Mouse (Mus musculus) ES-E14 (cell line): ENCODE results near the gene Tmem88b. TPM values are rescaled to one million over a fixed set of nuclear protein-coding genes. Genes with fewer than 3 reads are reported as not detected.
"Not testable (repeated sequence)": the region's sequence is repeated elsewhere in the genome, so short reads cannot be mapped to it uniquely, and the experiment has no call there.

Experiments used
- DNase-seq: peaks from one replicate; pipeline ENCODE4 v3.0.0-alpha.2; 2013; ENCODE audit warnings: low read depth, low spot score
- H3K27ac ChIP-seq: 2 replicates; pipeline ENCODE4 v1.5.1; 2012; ENCODE audit warnings: low read depth, mild to moderate bottlenecking, low read length, moderate library complexity, mixed read lengths; ENCODE audit not compliant: poor library complexity, insufficient read depth, severe bottlenecking
- H3K36me3 ChIP-seq: 2 replicates; pipeline ENCODE4 v1.6.1; 2012; ENCODE audit warnings: mild to moderate bottlenecking, low read length, moderate library complexity, mixed read lengths; ENCODE audit not compliant: control insufficient read depth, poor library complexity, insufficient read depth, severe bottlenecking
- H3K4me1 ChIP-seq, 2 experiments: fragments of 150-350 bp in 1 of 2; sonication (generic) in 1 of 2; 2 replicates each; pipeline ENCODE4 v1.6.1; 2012; ENCODE audit warnings: low read length in 2 of 2, mild to moderate bottlenecking in 1 of 2, mixed read lengths in 1 of 2; ENCODE audit not compliant: control insufficient read depth in 2 of 2, insufficient read depth in 2 of 2, poor library complexity in 1 of 2
- H3K4me3 ChIP-seq, 2 experiments: fragments of 150-350 bp in 1 of 2; sonication (generic) in 1 of 2; 2 replicates each; pipeline ENCODE4 v1.5.1; 2012; ENCODE audit warnings: low read length in 2 of 2, low read depth in 1 of 2, mild to moderate bottlenecking in 1 of 2, mixed read lengths in 1 of 2; ENCODE audit not compliant: insufficient read depth in 1 of 2, poor library complexity in 1 of 2, severe bottlenecking in 1 of 2
- H3K9ac ChIP-seq: 2 replicates; pipeline ENCODE4 v1.6.1; 2012; ENCODE audit warnings: low read depth, mild to moderate bottlenecking, low read length, mixed read lengths; ENCODE audit not compliant: poor library complexity, insufficient read depth, severe bottlenecking
- H3K9me3 ChIP-seq: fragments of 150-350 bp; sonication (generic); 2 replicates; pipeline ENCODE4 v1.6.1; 2012; ENCODE audit warnings: low read depth, mild to moderate bottlenecking, low read length; ENCODE audit not compliant: control insufficient read depth, insufficient read depth
- CHD2 ChIP-seq: IDR thresholded peaks from 2 replicates; pipeline ENCODE4 v1.6.1; 2014; ENCODE audit warnings: mild to moderate bottlenecking, low read depth, low read length, inconsistent platforms
- HCFC1 ChIP-seq: IDR thresholded peaks from 2 replicates; pipeline ENCODE4 v1.6.1; 2012; ENCODE audit warnings: low read length, inconsistent platforms, borderline replicate concordance; ENCODE audit not compliant: insufficient read depth
- MAFK ChIP-seq: IDR thresholded peaks from 2 replicates; pipeline ENCODE4 v1.6.1; 2014; ENCODE audit warnings: mild to moderate bottlenecking, low read depth, low read length, inconsistent platforms; ENCODE audit not compliant: insufficient read depth
- ZC3H11A ChIP-seq: IDR thresholded peaks from 2 replicates; pipeline ENCODE4 v1.6.1; 2012; ENCODE audit warnings: low read depth, mild to moderate bottlenecking, inconsistent platforms, low read length, borderline replicate concordance
- ZNF384 ChIP-seq: IDR thresholded peaks from 2 replicates; pipeline ENCODE4 v1.6.1; 2012; ENCODE audit warnings: low read depth, low read length, inconsistent platforms
- in situ Hi-C, 2 experiments: fragments of 600-800 bp; cut with MboI; formaldehyde crosslinking; loops; one replicate each; pipeline ENCODE4 v1.15.1; 2025; ENCODE audit warnings: low sequenced_read_pairs in 2 of 2, inconsistent platforms in 1 of 2; ENCODE audit not compliant: unreplicated experiment in 2 of 2
- total RNA-seq: library from RNA; depleted of rRNA; stranded (reverse); fragments of 300-350 nt; gene quantifications from 2 replicates; pipeline ENCODE4 v1.2.3, GENCODE M21; 2012

Tmem88b gene
- total RNA-seq, 1 experiment = 0.09 TPM

GRCm38 (mm10) chr4:155742684-155743083 lies 43.0 kb downstream of the Tmem88b start:
- no peak for TF ChIP-seq ZNF384
- no peak for TF ChIP-seq ZC3H11A
- TF ChIP-seq CHD2 = no peak
- no peak for TF ChIP-seq MAFK
- TF ChIP-seq HCFC1 = no peak
- no peak overlapping the region for H3K4me3 ChIP-seq
- peaks cover 0 to 10% of the 10 kb centered on the region in 2 experiments; a peak in 2 of 4 replicates for H3K4me1 ChIP-seq
- H3K36me3 ChIP-seq = peaks cover 49% of the 10 kb centered on the region
- no peak overlapping the region for H3K9ac ChIP-seq
- no peak overlapping the region for H3K27ac ChIP-seq
- DNase-seq = no peak
- H3K9me3 ChIP-seq = no peaks in the 10 kb centered on the region
- in situ Hi-C loops = no loop called here

- Histone ChIP-seq H3K4me1 (peaks cover 0 to 13% of the 10 kb centered on the region in 2 experiments; a peak in 2 of 4 replicates), H3K36me3 (peaks cover 33% of the 10 kb centered on the region)
- H3K9me3 ChIP-seq, H3K27ac ChIP-seq, in situ Hi-C loops, H3K9ac ChIP-seq, DNase-seq, H3K4me3 ChIP-seq: not testable (repeated sequence)
Observed at GRCm38 (mm10) chr4:155740681-155741080, 45.0 kb downstream of the Tmem88b start.

DNA sequence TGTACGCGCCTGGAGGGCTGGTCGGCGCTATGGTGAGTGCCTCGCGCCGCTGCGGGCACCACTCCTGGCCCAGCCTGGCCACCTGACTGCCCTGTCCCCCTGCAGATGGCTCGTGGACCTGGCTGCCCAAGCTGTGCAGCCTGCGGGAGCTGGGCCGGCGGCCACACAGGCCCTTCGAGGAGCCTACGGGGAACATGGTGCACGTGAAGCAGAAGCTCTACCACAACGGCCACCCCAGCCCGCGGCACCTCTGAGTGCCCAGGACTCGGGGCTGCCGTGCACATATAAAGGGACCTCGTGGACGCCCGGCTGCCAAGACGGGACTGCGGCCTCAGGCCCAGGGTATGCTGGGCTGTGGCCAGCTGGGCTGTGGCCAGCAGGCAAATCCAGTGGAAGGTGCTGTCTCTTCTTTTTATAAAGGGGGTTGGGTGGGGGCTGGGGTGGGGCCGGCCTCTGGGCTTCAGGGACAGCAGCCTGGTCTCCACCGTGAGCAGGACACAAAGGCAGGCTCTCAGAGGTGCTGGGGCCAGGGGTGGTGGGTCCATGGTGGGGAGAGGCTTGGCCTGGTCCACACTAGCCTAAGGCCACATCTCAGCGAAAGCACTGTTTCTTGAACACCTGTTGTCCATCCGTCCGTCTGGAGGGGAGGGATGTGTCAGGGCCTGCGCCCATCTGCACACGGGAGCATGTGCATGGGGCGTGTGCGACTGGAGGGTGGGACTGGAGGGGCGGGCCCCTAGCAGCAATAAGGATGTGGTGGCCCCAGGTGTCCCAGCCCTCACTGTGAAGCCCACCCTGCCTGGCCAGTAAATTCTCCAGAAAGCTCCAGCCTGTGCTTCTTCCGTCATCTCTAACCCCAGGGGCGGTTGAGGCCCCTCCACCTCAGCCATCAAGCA lies 45.7 kb downstream of the Tmem88b start:
- H3K9ac ChIP-seq = no peak overlapping the region
- H3K9me3 ChIP-seq = no peaks in the 10 kb centered on the region
- in situ Hi-C loops = no loop called here
- peaks cover 0 to 17% of the 10 kb centered on the region in 2 experiments; a peak in 2 of 4 replicates for H3K4me1 ChIP-seq
- peaks cover 27% of the 10 kb centered on the region for H3K36me3 ChIP-seq
- TF ChIP-seq MAFK = no peak
- no peak for TF ChIP-seq HCFC1
- TF ChIP-seq ZNF384 = no peak
- H3K4me3 ChIP-seq = peak overlapping the region; percentile 30 to 60; a peak in 3 of 4 replicates
- no peak overlapping the region for H3K27ac ChIP-seq
- no peak for DNase-seq

DNA sequence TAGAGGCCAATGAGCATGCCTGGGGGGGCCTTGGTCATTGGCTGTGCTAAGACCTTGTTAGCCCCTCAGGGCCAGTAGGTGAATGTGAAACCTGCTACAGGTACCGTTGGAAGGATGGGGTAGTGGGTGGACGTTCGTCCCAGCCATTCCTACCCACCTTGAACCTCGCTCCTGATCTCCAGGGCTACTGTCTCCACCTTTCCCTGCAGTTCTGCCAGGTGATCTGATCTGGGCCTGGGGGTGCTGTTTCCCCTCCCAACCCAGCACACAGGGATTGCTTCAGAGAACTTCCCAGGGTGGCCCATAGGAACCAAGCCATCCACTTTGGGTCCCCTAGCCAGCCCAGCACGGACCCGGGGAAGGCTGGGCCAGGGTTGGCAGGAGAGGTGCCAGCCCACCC lies 46.5 kb downstream of the Tmem88b start:
- H3K27ac ChIP-seq = no peak overlapping the region
- no peaks in the 10 kb centered on the region for H3K9me3 ChIP-seq
- H3K4me3 ChIP-seq = no peak overlapping the region; a peak in 1 of 4 replicates
- no peak for DNase-seq
- in situ Hi-C loops = no loop called here
- peaks cover 0 to 18% of the 10 kb centered on the region in 2 experiments; a peak in 2 of 4 replicates for H3K4me1 ChIP-seq
- peaks cover 21% of the 10 kb centered on the region for H3K36me3 ChIP-seq
- TF ChIP-seq ZNF384 (no peak), MAFK (no peak), CHD2 (no peak), ZC3H11A (no peak), HCFC1 (no peak)
- H3K9ac ChIP-seq = no peak overlapping the region

DNA sequence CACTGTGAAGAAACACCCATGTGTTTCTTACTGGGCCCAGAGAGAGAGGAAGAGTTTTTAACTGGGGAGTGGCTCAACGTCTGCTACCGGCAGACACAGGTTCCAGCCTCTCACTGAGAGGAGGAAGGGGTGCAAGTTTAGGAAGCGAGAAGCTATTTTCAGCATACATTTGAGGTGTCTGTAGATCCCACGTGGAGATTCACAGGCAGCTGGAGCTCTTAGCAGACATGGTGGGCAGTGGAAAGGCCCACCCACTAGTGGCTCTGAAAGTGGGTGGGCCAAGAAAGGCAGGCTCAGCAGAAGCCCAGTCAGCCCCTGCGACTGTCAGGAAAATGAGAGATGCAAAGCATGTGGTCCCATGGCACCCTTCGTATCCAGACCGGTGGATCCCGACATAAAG lies 47.4 kb downstream of the Tmem88b start:
- H3K36me3 ChIP-seq = peaks cover 20% of the 10 kb centered on the region
- no peak for DNase-seq
- in situ Hi-C loops = no loop called here
- TF ChIP-seq HCFC1 = no peak
- TF ChIP-seq ZC3H11A = no peak
- TF ChIP-seq CHD2 = no peak
- TF ChIP-seq MAFK = no peak
- TF ChIP-seq ZNF384 = no peak
- H3K4me1 ChIP-seq = peaks cover 0 to 22% of the 10 kb centered on the region in 2 experiments; a peak in 2 of 4 replicates
- no peaks in the 10 kb centered on the region for H3K9me3 ChIP-seq
- H3K9ac ChIP-seq = no peak overlapping the region
- H3K4me3 ChIP-seq = no peak overlapping the region
- no peak overlapping the region for H3K27ac ChIP-seq
